Mouse (Mus musculus) c-Kit-positive CD71-positive TER-119-positive erythroid progenitor cells, embryonic 14.5 days (primary cell): ENCODE results near the gene Cenpo.
"Not testable (repeated sequence)": the region's sequence is repeated elsewhere in the genome, so short reads cannot be mapped to it uniquely, and the experiment has no call there.

Source experiments
- DNase-seq: peaks from one replicate; pipeline ENCODE4 v3.0.0-alpha.2; 2013; ENCODE audit warnings: low spot score

The Cenpo gene

GRCm38 (mm10) chr12:4233572-4234508, at the start of gene Cenpo, which contains the start of gene Ptrhd1:
Gene Cenpo (minus strand): TSS chr12:4234294.
Gene Ptrhd1 (plus strand): TSS chr12:4234027.
- DNase-seq = peak; percentile 90

GRCm38 (mm10) chr12:4279878-4280277, 45.8 kb upstream of the Cenpo start:
- DNase-seq = peak; percentile 5

- no peak for DNase-seq
Observed at GRCm38 (mm10) chr12:4278978-4279755, 45.1 kb upstream of the Cenpo start.

- DNase-seq = no peak
Observed at GRCm38 (mm10) chr12:4271078-4271477, 37.0 kb upstream of the Cenpo start.

GRCm38 (mm10) chr12:4267765-4268164, 33.7 kb upstream of the Cenpo start:
- no peak for DNase-seq

GRCm38 (mm10) chr12:4252742-4253655, 18.9 kb upstream of the Cenpo start:
- peak; percentile 64 for DNase-seq

GRCm38 (mm10) chr12:4249786-4250185, 15.7 kb upstream of the Cenpo start:
- no peak for DNase-seq

GRCm38 (mm10) chr12:4245742-4246141, 11.6 kb upstream of the Cenpo start:
- DNase-seq = no peak

GRCm38 (mm10) chr12:4243805-4244204, 9.7 kb upstream of the Cenpo start:
- DNase-seq = no peak

- not testable (repeated sequence) for DNase-seq
Observed at GRCm38 (mm10) chr12:4240281-4240680, 6.2 kb upstream of the Cenpo start.

GRCm38 (mm10) chr12:4237481-4237880, 3.4 kb upstream of the Cenpo start:
- DNase-seq = no peak

GRCm38 (mm10) chr12:4232777-4233176, 1.3 kb downstream of the Cenpo start:
- peak; percentile 7 for DNase-seq

GRCm38 (mm10) chr12:4230156-4230555, 3.9 kb downstream of the Cenpo start:
- no peak for DNase-seq

GRCm38 (mm10) chr12:4212908-4213307, 21.2 kb downstream of the Cenpo start:
- no peak for DNase-seq

GRCm38 (mm10) chr12:4211174-4211573, 22.9 kb downstream of the Cenpo start:
- no peak for DNase-seq

- DNase-seq = no peak
Observed at GRCm38 (mm10) chr12:4209196-4209595, 24.9 kb downstream of the Cenpo start.

- DNase-seq = peak; percentile 15
Observed at GRCm38 (mm10) chr12:4208405-4209133, 25.5 kb downstream of the Cenpo start.

GRCm38 (mm10) chr12:4206106-4206505, 28.0 kb downstream of the Cenpo start:
- no peak for DNase-seq

- DNase-seq = no peak
Observed at GRCm38 (mm10) chr12:4202206-4202605, 31.9 kb downstream of the Cenpo start.

- DNase-seq = no peak
Observed at GRCm38 (mm10) chr12:4201454-4202200, 32.5 kb downstream of the Cenpo start.
